Mouse (Mus musculus) stomach, embryonic 15.5 days (tissue): Measurements from ENCODE around the gene Ctla4. TPM values are rescaled to one million over a fixed set of nuclear protein-coding genes. Genes with fewer than 3 reads are reported as not detected.

Experiments
- ATAC-seq: fragments of 200-750 bp; cut with Nextera tagmentation; 2 replicates; pipeline ENCODE4 v1.8.0; 2017; ENCODE audit warnings: low read depth, moderate number of reproducible peaks, moderate TSS enrichment; ENCODE audit not compliant: insufficient read depth, low FRiP score
- H3K27ac ChIP-seq: fragments of 300-500 bp; sonication (generic); 2 replicates; pipeline ENCODE4 v1.5.1; 2015; ENCODE audit warnings: mild to moderate bottlenecking, inconsistent platforms
- H3K27me3 ChIP-seq: fragments of 300-500 bp; sonication (generic); replicated peaks from 2 replicates; pipeline ENCODE4 v1.6.1; 2015; ENCODE audit warnings: inconsistent platforms
- H3K36me3 ChIP-seq: fragments of 300-500 bp; sonication (generic); 2 replicates; pipeline ENCODE4 v1.6.1; 2015; ENCODE audit warnings: inconsistent platforms
- H3K4me1 ChIP-seq: fragments of 300-500 bp; sonication (generic); 2 replicates; pipeline ENCODE4 v1.6.1; 2015; ENCODE audit warnings: inconsistent platforms
- H3K4me2 ChIP-seq: fragments of 300-500 bp; sonication (generic); 2 replicates; pipeline ENCODE4 v1.6.1; 2015; ENCODE audit warnings: mild to moderate bottlenecking, inconsistent platforms
- H3K4me3 ChIP-seq: fragments of 300-500 bp; sonication (generic); replicated peaks from 2 replicates; pipeline ENCODE4 v1.5.1; 2015; ENCODE audit warnings: inconsistent platforms
- H3K9ac ChIP-seq: fragments of 300-500 bp; sonication (generic); 2 replicates; pipeline ENCODE4 v1.6.1; 2015; ENCODE audit warnings: inconsistent platforms
- H3K9me3 ChIP-seq: fragments of 300-500 bp; sonication (generic); 2 replicates; pipeline ENCODE4 v1.6.1; 2016; ENCODE audit warnings: inconsistent platforms
- WGBS: fragments of 180-500 bp; shearing (Covaris S2); methylation state at CpG from one replicate; pipeline ENCODE4 v1.1.7; 2015; 5-methylcytosine and 5-hydroxymethylcytosine counted together
- polyA plus RNA-seq: library from polyadenylated mRNA; unstranded; fragments of >200 nt; fragmentation: Nextera tagmentation; extraction: Ambion mirVana; gene quantifications from 2 replicates; pipeline ENCODE4 v1.2.1, GENCODE M21; 2015

The Ctla4 gene
- polyA plus RNA-seq, 1 experiment from 2014 or later: not detected

DNA sequence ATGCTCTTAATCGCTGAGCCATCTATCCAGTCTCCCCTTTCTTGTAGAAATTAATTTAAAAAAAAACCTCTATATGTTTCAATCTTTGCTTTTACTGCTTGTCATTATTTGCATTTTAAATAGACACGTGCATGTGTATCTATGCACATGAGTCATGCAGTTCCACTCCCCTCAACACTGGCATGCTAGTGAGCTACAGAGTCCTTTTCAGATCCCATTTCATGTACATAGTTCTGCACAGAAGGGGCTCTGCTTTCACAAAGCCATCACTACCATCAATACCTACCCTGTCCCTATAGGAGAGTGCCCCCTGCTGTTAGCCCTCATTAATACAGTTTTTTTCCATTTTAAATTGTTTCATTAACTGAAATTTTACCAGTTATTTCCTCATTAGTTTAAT, 68.0 kb downstream of the Ctla4 start:
- Histone ChIP-seq H3K27me3 (no peaks in the 10 kb centered on the region), H3K4me3 (no peak overlapping the region), H3K4me1 (no peaks in the 10 kb centered on the region), H3K36me3 (no peaks in the 10 kb centered on the region), H3K9ac (no peak overlapping the region), H3K27ac (no peak overlapping the region), H3K9me3 (no peaks in the 10 kb centered on the region), H3K4me2 (no peak overlapping the region)
- 54% methylated on average over 2 of the region's 2 CpGs for WGBS
- no peak for ATAC-seq

DNA sequence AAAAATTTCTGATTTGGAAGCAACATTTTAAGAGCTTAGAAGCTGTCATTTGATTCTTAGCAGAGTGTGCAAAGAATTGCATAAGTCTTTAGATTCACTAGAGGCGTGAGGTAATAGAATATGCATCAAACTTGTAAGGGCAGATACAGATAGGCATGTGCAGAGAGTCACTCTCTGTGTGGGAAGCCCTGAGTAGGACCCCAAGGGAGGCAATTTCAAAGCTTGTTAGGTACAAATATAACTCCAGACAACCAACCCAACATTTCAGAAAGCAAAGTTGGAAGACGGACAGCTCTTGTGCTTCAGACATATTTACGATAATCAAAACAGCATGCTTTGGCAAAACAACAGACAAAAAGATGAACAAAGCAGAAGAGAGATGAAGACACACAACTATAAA, 68.4 kb downstream of the Ctla4 start:
- Histone ChIP-seq H3K4me1 (no peaks in the 10 kb centered on the region), H3K27ac (no peak overlapping the region), H3K4me3 (no peak overlapping the region), H3K9me3 (no peaks in the 10 kb centered on the region), H3K9ac (no peak overlapping the region), H3K27me3 (no peaks in the 10 kb centered on the region), H3K36me3 (no peaks in the 10 kb centered on the region), H3K4me2 (no peak overlapping the region)
- ATAC-seq: no peak
- WGBS: 92% methylated on average over 3 of the region's 3 CpGs

DNA sequence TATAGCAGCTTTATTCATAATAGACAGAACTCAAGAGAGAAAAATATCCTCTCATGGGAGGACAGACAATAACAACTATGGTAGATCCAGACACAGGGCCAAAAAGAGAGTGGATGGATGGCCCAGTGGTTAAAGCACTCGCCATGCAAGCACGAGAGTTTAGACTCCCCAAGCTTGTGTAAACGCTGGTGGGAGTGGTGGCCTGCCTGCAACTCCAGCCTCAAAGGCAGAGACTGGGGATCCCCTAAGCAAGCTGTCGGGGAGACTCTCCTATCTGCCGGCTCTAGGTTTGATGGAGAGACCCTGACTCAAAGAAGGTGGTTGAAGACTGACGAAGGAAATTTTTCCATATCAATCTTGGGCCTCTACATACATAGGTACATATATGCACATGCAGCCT, 69.4 kb downstream of the Ctla4 start:
- Histone ChIP-seq H3K9me3 (no peaks in the 10 kb centered on the region), H3K4me3 (no peak overlapping the region), H3K36me3 (no peaks in the 10 kb centered on the region), H3K27ac (no peak overlapping the region), H3K27me3 (no peaks in the 10 kb centered on the region), H3K4me1 (no peaks in the 10 kb centered on the region), H3K9ac (no peak overlapping the region), H3K4me2 (no peak overlapping the region)
- ATAC-seq: no peak
- 83% methylated on average over 6 of the region's 6 CpGs for WGBS

DNA sequence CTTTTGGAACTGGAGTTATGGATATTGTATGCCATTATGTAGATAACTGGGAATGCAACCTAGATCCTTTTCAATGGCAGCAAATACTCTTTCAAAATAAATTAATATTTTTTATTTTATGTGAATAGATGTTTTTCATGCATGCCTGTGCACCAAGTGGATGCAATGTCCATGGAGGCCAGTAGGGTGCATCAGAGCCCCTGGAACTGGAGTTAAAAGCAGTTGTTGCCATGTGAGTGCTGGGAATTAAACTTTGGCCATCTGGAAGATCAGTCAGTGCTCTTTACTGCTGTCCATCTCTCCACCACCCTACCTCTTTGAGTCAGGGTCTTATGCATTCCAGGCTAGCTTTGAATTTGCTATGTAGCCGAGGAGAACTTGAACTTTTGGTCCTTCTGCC, 71.5 kb downstream of the Ctla4 start:
- ATAC-seq: no peak
- H3K4me3 ChIP-seq: no peak overlapping the region
- no peaks in the 10 kb centered on the region for H3K36me3 ChIP-seq
- no peaks in the 10 kb centered on the region for H3K4me1 ChIP-seq
- H3K27ac ChIP-seq: no peak overlapping the region
- H3K27me3 ChIP-seq: no peaks in the 10 kb centered on the region
- no peaks in the 10 kb centered on the region for H3K9me3 ChIP-seq
- WGBS: 71% methylated on average over 1 of the region's 1 CpGs
- no peak overlapping the region for H3K9ac ChIP-seq
- no peak overlapping the region for H3K4me2 ChIP-seq

DNA sequence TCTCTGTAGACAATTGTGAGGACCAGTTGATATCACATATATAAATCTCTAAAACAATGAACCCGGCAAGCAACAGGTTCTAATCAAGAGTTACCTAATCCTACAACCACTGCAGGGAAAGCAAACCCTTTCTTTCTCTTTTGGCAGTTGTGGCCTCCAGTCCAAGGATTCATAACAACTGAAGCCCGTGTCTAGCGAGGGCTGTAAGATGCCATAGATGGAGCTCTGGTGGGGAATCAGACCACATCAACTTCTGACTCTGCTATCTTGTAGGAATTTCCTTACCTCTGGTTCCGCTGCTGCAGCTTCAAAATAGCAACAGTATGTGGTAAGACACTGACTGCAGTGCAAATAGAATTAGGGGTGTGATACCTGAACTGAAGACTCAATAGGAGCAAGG, 72.4 kb downstream of the Ctla4 start:
- Histone ChIP-seq H3K4me1 (no peaks in the 10 kb centered on the region), H3K36me3 (no peaks in the 10 kb centered on the region), H3K27me3 (no peaks in the 10 kb centered on the region), H3K4me2 (no peak overlapping the region), H3K4me3 (no peak overlapping the region), H3K9me3 (no peaks in the 10 kb centered on the region), H3K9ac (no peak overlapping the region), H3K27ac (no peak overlapping the region)
- 82% methylated on average over 4 of the region's 4 CpGs for WGBS
- no peak for ATAC-seq

DNA sequence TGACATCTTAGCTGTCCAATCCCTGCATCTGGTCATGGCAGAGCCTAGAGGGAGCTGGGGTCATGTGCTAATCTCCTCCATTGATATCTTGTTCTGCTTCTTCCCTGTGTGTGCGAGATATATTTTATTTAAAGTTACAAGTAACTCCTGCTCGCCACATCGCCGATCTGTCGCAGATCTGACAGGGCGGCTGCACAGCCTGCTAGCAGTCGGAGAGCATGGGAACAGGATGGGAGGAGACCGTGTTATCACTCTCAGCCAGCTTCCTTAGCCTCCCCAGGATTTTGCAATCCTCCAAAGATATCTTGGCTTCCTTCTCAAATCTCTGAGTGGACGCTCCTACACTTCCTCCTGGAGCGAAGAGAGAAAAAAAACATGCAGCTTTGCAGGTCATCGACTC, 73.7 kb downstream of the Ctla4 start:
- H3K9ac ChIP-seq: no peak overlapping the region
- H3K4me2 ChIP-seq: no peak overlapping the region
- H3K4me1 ChIP-seq: no peaks in the 10 kb centered on the region
- no peak; the same call in 1 of the 2 replicates for ATAC-seq
- no peaks in the 10 kb centered on the region for H3K9me3 ChIP-seq
- no peak overlapping the region for H3K27ac ChIP-seq
- H3K36me3 ChIP-seq: no peaks in the 10 kb centered on the region
- H3K27me3 ChIP-seq: no peaks in the 10 kb centered on the region
- no peak overlapping the region for H3K4me3 ChIP-seq
- WGBS: 65% methylated on average over 11 of the region's 11 CpGs

DNA sequence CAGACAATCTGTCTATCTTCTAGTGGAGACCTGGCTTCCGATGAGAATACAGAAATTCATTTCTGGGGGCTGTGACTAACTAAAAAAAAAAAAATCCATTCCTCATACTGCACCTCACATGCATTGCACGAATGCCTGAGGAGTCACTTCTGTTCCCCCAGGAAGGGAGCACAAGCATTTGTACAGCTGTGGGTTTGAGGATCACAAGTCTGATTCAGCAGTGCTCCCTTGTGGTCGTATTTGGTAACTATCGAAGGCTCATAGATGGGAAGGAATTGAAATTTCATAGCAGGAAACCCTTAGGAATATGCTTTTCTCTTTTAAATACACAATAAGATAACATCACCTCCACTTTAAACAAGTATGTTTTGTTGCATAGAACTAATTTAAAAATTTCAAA, 74.3 kb downstream of the Ctla4 start:
- no peak overlapping the region for H3K27ac ChIP-seq
- H3K4me2 ChIP-seq: no peak overlapping the region
- H3K9me3 ChIP-seq: no peaks in the 10 kb centered on the region
- H3K4me3 ChIP-seq: no peak overlapping the region
- no peaks in the 10 kb centered on the region for H3K27me3 ChIP-seq
- 20% methylated on average over 4 of the region's 4 CpGs for WGBS
- H3K4me1 ChIP-seq: no peaks in the 10 kb centered on the region
- no peak for ATAC-seq
- no peaks in the 10 kb centered on the region for H3K36me3 ChIP-seq
- no peak overlapping the region for H3K9ac ChIP-seq

DNA sequence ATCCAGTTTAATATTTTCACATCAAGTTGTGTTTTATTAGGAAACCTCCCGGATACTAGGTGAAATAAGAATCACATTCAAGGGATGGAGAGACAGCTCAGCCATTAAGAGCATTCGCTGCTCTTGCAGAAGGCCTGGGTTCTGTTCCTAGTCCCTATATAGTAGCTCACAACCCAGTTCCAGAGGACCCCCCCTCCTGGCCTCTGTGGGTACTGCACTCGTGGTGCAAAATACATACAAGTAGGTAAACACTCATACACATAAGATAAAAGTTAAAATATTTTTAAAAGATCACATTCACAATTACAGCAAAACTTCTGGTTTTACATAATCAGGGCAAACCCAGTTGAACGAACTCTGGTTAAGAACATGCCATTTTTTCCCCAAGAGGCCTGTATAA, 75.3 kb downstream of the Ctla4 start:
- no peak for ATAC-seq
- WGBS: 84% methylated on average over 4 of the region's 4 CpGs

More for the DNA sequence above, 75.3 kb downstream of the Ctla4 start:
- no peaks in the 10 kb centered on the region for H3K36me3 ChIP-seq
- H3K4me2 ChIP-seq: no peak overlapping the region
- no peak overlapping the region for H3K27ac ChIP-seq
- no peak overlapping the region for H3K4me3 ChIP-seq
- no peaks in the 10 kb centered on the region for H3K4me1 ChIP-seq
- H3K9ac ChIP-seq: no peak overlapping the region
- no peaks in the 10 kb centered on the region for H3K9me3 ChIP-seq
- no peaks in the 10 kb centered on the region for H3K27me3 ChIP-seq

Other genes starting within 250 kb of the Ctla4 start
- gene Cd28, start 170.2 kb upstream of the Ctla4 start, polyA plus RNA-seq: 0.18 and 0.27 TPM in 2 replicates
- 0.55 and 0.84 TPM in 2 replicates for gene Icos, start 90.9 kb downstream of the Ctla4 start, polyA plus RNA-seq